Mouse (Mus musculus) heart, embryonic 10.5 days (tissue): ENCODE results near the gene Tax1bp3. TPM values are rescaled to one million over a fixed set of nuclear protein-coding genes. Genes with fewer than 3 reads are reported as not detected.

Experiments
- DNase-seq: peaks from one replicate; pipeline ENCODE4 v3.0.0-alpha.2; 2017; ENCODE audit warnings: low spot score
- H3K27ac ChIP-seq: fragments of 300-500 bp; sonication (generic); 2 replicates; pipeline ENCODE4 v1.5.1; 2016; ENCODE audit warnings: mild to moderate bottlenecking
- H3K27me3 ChIP-seq: fragments of 300-500 bp; sonication (generic); 2 replicates; pipeline ENCODE4 v1.6.1; 2016; ENCODE audit warnings: mild to moderate bottlenecking; ENCODE audit not compliant: poor library complexity, insufficient read depth, severe bottlenecking
- H3K36me3 ChIP-seq: fragments of 300-500 bp; sonication (generic); 2 replicates; pipeline ENCODE4 v1.6.1; 2016; ENCODE audit warnings: mild to moderate bottlenecking, moderate library complexity
- H3K4me1 ChIP-seq: fragments of 300-500 bp; sonication (generic); 2 replicates; pipeline ENCODE4 v1.6.1; 2016; ENCODE audit warnings: mild to moderate bottlenecking
- H3K4me3 ChIP-seq: fragments of 300-500 bp; sonication (generic); 2 replicates; pipeline ENCODE4 v1.5.1; 2016; ENCODE audit warnings: mild to moderate bottlenecking, moderate library complexity
- H3K9me3 ChIP-seq: fragments of 300-500 bp; sonication (generic); 2 replicates; pipeline ENCODE4 v1.6.1; 2016; ENCODE audit warnings: mild to moderate bottlenecking, moderate library complexity
- WGBS: fragments of 180-500 bp; shearing (Covaris S2); methylation state at CpG from one replicate; pipeline ENCODE4 v1.1.7; 2016; 5-methylcytosine and 5-hydroxymethylcytosine counted together
- polyA plus RNA-seq: library from polyadenylated mRNA; unstranded; fragments of >200 nt; fragmentation: Nextera tagmentation; extraction: Ambion mirVana; gene quantifications from 2 replicates; pipeline ENCODE4 v1.2.1, GENCODE M21; 2016

The Tax1bp3 gene
- polyA plus RNA-seq, result 249 and 253 TPM in 2 replicates

DNA sequence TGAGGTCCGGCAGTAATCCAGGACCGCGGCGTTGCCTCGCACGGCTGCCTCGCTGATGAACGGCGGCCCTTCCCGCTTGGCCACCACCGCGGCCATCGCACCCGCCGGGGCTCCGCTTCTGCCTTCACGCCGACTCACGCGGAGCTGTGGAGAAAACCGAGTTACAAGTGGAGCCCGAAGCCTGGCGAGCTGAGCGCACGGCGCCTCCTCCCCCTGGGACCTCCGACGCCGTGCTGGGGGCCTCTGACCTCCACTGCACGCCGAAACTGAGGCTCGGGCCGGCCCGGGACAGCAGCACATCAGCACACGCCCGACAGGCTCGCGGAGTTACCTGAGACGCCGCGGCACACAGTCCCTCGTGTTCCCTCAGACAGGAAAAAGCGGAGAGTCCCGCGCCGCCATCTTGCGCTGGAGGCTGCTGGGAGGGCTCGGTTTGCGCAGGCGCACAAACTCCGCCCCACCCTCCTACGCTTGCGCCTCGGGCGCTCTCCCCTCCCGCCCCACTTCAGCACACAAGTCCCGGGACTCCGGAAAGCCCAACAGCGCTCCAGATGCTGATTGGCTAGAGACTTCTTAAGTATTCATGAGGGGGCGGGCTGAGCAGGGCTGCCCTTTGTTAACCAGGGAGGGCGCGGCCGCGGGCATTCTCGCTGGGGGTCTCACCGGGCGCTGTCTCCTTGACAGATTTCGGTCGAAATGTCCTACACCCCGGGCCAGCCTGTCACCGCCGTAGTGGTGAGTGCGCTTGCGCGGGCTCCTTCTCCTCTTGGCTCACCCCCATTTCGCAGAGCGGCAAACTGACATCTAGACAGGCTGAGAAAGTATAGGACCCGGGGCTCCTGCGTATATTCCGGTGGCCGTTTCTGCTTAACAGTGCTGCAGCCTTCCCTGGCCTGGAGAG lies at the start of gene Tax1bp3, which contains the start of gene Emc6:
Gene Tax1bp3 (plus strand): TSS at position 476 of the 901 bp plus-strand sequence.
Gene Emc6 (minus strand): TSS at position 430 of the 901 bp plus-strand sequence.
- H3K27ac ChIP-seq, result peak within 1 kb of the TSS; percentile 97
- peak within 1 kb of the TSS; percentile 97 for H3K4me3 ChIP-seq
- under 1% methylated on average over 81 of the region's 81 CpGs for WGBS
- H3K27me3 ChIP-seq, result no peaks in the 10 kb centered on the region
- peak; percentile 99 for DNase-seq
- H3K4me1 ChIP-seq, result peaks cover 31% of the 10 kb centered on the region
- no peaks in the 10 kb centered on the region for H3K9me3 ChIP-seq
- H3K36me3 ChIP-seq, result peaks cover 36% of the 10 kb centered on the region

DNA sequence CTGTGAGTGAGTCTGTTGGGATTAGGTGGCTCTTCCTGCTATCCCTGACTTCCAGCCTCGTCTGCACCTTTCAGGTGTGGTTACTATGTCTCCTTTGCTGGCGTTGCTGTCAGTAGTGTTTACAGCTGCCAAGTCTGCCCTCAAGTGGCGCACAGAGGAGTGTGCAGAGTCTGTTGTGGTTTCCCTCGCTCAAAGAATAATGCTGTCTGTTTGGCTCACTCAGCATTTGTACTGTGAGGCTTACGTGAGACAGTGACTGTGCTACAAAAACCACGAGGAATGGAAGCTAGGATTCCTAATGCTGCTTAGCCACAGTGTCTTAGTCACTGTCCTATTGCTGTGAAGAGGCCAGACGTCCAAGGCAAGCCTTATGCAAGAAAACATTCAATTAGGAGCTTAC lies 45.9 kb upstream of the Tax1bp3 start:
- WGBS, result 77% methylated on average over 7 of the region's 7 CpGs
- Histone ChIP-seq H3K27me3 (no peaks in the 10 kb centered on the region), H3K4me1 (peaks cover 21% of the 10 kb centered on the region), H3K4me3 (no peak overlapping the region), H3K36me3 (peaks cover 29% of the 10 kb centered on the region), H3K27ac (no peak overlapping the region), H3K9me3 (no peaks in the 10 kb centered on the region)
- DNase-seq, result no peak

DNA sequence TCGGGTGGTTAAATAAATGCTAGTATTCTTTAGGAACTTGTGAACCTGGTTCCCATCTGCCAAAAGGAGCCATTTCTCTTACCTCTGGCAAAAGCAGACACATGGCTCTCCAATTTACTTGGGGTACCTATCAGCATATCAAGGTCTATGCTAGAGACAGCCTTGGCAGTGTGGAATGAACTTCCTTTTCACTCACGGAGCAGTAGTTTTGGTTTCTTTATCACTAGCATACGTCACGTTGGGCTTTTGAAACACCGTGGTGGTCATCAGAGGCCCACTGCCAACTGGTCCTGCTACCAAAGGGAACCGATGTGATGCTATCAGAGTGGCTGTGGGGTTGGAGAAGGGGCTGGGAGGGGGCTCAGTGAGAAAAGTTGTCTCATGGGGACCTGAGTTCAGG lies 43.9 kb upstream of the Tax1bp3 start:
- WGBS, result 93% methylated on average over 6 of the region's 6 CpGs

DNA sequence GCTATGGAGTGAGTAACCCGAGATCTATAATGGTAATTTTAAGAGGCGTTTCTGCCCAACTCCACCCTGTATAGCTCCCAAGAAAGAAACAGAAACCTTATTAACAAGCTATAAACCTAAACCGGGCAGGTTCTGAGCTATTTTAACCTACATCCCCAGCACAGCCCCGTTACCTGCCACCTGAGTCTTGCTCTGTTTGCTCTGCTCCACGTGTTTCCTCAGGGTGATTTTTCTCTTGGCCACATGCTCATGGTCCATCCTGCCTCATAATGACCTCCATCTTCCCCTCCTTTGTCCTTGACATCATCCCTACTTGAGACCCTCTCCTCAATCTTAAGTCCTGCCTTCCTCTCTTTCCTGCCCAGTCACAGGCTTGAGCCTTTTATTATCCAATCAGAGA lies 42.7 kb upstream of the Tax1bp3 start:
- 89% methylated on average over 5 of the region's 5 CpGs for WGBS
- H3K27me3 ChIP-seq, result no peaks in the 10 kb centered on the region
- H3K27ac ChIP-seq, result no peak overlapping the region
- H3K4me3 ChIP-seq, result no peak overlapping the region
- DNase-seq, result no peak
- no peaks in the 10 kb centered on the region for H3K9me3 ChIP-seq
- H3K36me3 ChIP-seq, result peaks cover 32% of the 10 kb centered on the region
- H3K4me1 ChIP-seq, result peaks cover 38% of the 10 kb centered on the region

More for the DNA sequence above, 43.9 kb upstream of the Tax1bp3 start:
- DNase-seq, result no peak
- Histone ChIP-seq H3K9me3 (no peaks in the 10 kb centered on the region), H3K36me3 (peaks cover 32% of the 10 kb centered on the region), H3K27ac (no peak overlapping the region), H3K4me3 (no peak overlapping the region), H3K27me3 (no peaks in the 10 kb centered on the region), H3K4me1 (peaks cover 38% of the 10 kb centered on the region)

DNA sequence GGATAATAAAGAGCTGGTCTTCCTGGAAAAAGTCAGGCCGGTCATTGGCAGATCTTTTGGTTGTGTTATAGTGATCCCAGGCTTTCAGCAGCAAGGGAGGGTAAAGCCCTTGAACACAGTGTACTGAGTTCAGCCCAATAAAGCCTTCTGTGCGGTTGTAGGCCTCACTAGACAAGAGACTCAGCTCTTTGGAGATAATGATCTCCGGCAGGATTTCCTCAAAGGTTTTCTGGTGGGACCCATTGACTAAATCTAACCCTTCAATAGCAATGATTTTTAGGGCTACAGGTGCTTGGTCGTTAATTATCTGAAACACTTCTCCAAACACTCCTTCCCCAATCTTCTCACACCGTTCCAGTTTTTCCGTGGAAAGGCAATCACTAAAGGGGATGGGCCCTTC lies 40.3 kb upstream of the Tax1bp3 start:
- WGBS, result 79% methylated on average over 6 of the region's 6 CpGs
- Histone ChIP-seq H3K4me1 (peaks cover 33% of the 10 kb centered on the region), H3K27ac (no peak overlapping the region), H3K36me3 (peaks cover 28% of the 10 kb centered on the region), H3K27me3 (no peaks in the 10 kb centered on the region), H3K4me3 (peak overlapping the region; percentile 83), H3K9me3 (no peaks in the 10 kb centered on the region)
- DNase-seq, result no peak

DNA sequence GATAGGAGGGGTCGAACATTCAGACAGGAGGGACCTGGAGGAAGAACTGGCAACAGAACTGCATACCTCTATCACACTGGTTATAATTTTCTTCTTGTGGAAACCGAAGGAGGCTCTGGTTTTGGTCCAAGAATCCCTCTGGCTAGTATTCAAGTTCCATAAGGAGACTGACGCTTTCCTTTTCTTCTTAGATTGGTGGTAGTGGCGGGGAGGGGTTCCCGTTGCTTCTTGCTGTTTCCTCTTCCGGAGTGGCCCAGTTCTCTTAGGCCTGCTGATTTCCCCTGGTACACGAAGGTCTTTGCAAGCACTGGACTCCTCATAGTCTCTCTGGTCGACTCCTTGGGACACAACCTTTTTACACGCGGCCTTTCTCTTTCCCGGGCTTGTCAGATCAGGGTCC lies 39.8 kb upstream of the Tax1bp3 start:
- peaks cover 33% of the 10 kb centered on the region for H3K4me1 ChIP-seq
- 40% methylated on average over 11 of the region's 11 CpGs for WGBS
- peak overlapping the region; percentile 88 for H3K27ac ChIP-seq
- peak overlapping the region; percentile 83 for H3K4me3 ChIP-seq
- H3K9me3 ChIP-seq, result no peaks in the 10 kb centered on the region
- no peaks in the 10 kb centered on the region for H3K27me3 ChIP-seq
- DNase-seq, result no peak
- peaks cover 26% of the 10 kb centered on the region for H3K36me3 ChIP-seq

DNA sequence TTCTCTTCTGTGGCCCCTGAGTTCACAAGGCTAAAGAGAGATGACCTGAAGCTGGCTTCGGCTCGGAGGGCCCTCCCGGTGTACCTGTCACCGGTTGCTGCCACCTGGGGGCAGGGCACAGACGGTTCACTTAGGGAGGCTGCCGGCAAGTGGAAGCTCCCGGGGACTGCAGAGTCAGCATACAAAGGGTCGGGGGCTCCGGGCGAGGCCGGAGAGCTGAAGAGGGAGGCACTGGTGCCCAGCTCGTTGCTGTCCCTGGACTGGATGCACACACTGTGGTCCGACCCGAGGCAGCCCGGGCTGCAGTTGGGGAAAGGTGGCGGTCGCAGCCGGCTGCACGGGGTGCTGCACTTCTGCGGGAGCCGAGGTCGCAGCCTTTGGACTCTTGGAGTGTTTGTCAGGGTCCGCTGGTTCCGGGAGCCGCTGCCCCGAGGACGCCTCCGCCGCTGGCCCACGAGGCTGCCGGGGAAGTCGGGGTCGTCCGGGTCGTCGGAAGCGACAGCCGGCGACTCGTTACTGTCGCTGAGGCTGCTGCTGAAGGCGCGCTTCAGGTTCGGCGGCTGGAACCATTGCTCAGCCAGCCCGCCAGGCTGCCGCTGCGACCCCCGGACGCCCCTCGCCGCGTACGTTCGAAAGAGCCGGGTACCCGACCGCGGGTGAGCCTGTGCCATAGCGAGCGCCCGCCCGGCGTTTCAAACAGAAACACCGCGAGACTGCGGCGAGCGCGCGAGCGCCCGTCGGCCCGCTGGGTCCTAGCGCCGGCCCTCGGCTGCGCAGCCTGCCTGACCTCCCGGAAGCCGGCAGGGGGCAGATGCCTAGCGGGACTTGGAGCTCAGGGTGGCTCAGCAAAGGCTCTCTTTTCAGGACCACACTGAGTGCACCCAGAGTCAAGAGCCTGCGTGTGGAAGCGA lies 39.0 kb upstream of the Tax1bp3 start, which contains the start of gene Haspin:
Gene Haspin (minus strand): TSS at position 704 of the 911 bp plus-strand sequence.
- Histone ChIP-seq H3K4me3 (peak within 1 kb of the TSS; percentile 83), H3K36me3 (peaks cover 19% of the 10 kb centered on the region), H3K9me3 (no peaks in the 10 kb centered on the region), H3K27ac (peak within 1 kb of the TSS; percentile 88), H3K27me3 (no peaks in the 10 kb centered on the region), H3K4me1 (peaks cover 33% of the 10 kb centered on the region)
- peak; percentile 95 for DNase-seq
- WGBS, result under 1% methylated on average over 84 of the region's 84 CpGs

GRCm38 (mm10) chr11:73144261-73144681 lies 32.6 kb upstream of the Tax1bp3 start:
- Histone ChIP-seq H3K4me1 (peaks cover 10% of the 10 kb centered on the region), H3K27me3 (no peaks in the 10 kb centered on the region), H3K27ac (peak overlapping the region; percentile 65), H3K9me3 (no peaks in the 10 kb centered on the region), H3K4me3 (no peak overlapping the region), H3K36me3 (no peaks in the 10 kb centered on the region)
- 58% methylated on average over 1 of the region's 1 CpGs for whole genome bisulfite sequencing
- no peak for DNase-seq

DNA sequence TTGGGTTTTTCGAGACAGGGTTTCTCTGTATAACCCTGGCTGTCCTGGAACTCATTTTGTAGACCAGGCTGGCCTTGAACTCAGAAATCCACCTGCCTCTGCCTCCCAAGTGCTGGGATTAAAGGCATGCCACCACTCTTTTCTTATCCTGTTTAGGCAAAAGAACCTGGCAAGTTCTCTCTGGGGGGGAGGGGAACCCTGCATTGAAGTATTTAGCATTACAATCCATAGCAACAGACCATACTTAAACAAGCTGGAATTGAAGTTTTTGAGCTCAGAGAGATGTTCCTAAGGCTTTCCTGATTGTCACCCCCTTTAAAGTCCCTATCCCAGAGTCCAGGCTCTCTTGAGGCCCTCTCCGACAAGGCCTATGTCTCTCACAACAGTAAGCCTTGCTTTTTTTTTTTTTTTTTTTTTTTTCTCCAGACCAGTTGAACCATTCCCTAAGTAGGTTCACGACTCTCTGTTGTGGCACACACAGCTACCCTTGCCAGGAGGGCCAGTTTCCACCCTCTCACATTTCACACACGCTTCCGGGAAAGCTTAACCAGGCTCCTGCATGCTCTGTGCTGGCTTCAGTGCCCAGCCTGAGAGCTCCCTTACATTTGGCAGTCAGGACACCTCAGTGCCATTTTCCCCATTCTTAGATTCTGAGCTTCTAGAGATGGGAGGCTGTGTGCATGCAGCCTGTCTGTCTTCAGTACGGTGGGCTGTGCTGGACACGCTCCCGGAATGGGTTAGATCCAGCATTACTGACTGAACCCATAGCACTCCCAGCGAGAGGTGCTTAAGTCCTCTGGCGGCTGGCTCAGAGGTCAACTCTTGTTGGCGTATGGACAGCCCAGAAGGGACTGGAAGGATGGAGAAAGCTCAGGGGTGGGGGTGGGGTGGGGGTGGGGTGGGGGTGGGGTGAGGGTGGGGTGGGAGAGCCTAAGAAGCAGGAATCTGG lies 30.6 kb upstream of the Tax1bp3 start:
- Histone ChIP-seq H3K27ac (no peak overlapping the region; the same call in 1 of the 2 replicates), H3K4me3 (no peak overlapping the region), H3K4me1 (peaks cover 10% of the 10 kb centered on the region), H3K36me3 (no peaks in the 10 kb centered on the region), H3K9me3 (no peaks in the 10 kb centered on the region), H3K27me3 (no peaks in the 10 kb centered on the region)
- DNase-seq, result no peak
- WGBS, result 54% methylated on average over 11 of the region's 11 CpGs

DNA sequence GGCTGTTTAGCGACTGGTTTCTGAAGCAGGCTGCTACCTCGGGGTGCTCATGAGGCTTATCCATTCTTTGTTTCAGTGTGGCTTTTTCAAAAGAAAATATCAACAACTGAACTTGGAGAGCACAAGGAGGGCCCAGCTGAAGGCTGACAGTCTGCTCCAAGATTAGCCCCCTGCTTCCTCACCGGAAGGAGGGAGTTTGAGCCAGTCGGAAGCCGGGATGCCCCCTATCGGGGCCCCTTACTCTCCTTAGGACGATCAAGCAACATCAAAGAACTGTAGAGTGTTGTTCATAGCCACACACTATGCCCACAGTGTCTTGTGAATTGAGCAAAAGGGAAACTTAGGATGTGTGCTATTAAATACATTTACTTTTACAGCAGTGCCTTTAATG lies 29.9 kb upstream of the Tax1bp3 start:
- peaks cover 10% of the 10 kb centered on the region for H3K4me1 ChIP-seq
- H3K27me3 ChIP-seq, result no peaks in the 10 kb centered on the region
- no peak overlapping the region; the same call in 1 of the 2 replicates for H3K27ac ChIP-seq
- H3K36me3 ChIP-seq, result no peaks in the 10 kb centered on the region
- no peaks in the 10 kb centered on the region for H3K9me3 ChIP-seq
- H3K4me3 ChIP-seq, result no peak overlapping the region
- DNase-seq, result no peak
- 43% methylated on average over 7 of the region's 7 CpGs for WGBS

GRCm38 (mm10) chr11:73148209-73148608 lies 28.7 kb upstream of the Tax1bp3 start:
- no peaks in the 10 kb centered on the region for H3K27me3 ChIP-seq
- H3K4me1 ChIP-seq, result peaks cover 10% of the 10 kb centered on the region
- DNase-seq, result no peak
- H3K36me3 ChIP-seq, result no peaks in the 10 kb centered on the region
- 76% methylated on average over 9 of the region's 9 CpGs for WGBS
- no peak overlapping the region for H3K4me3 ChIP-seq
- no peak overlapping the region for H3K27ac ChIP-seq
- H3K9me3 ChIP-seq, result no peaks in the 10 kb centered on the region

DNA sequence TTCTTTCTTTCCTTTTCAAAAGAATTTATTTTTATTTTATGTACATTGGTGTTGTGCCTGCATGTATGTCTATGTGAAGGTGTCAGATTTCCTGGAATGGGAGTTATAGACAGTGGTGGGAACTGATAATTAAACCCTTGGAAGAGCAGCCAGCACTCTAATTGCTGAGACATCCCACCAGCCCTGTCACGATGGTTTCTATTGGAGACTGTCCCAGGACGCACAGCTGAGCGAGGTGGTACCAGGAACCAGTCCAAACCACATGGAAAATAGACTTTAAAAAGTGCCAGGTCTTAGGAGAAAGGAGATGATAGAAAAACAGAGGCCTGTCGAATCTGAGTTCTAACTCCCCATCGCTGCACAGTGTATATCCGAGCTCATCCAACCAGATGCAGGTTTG lies 21.8 kb upstream of the Tax1bp3 start:
- no peak for DNase-seq
- Histone ChIP-seq H3K27ac (no peak overlapping the region), H3K9me3 (no peaks in the 10 kb centered on the region), H3K4me1 (peaks cover 2% of the 10 kb centered on the region), H3K4me3 (no peak overlapping the region), H3K36me3 (no peaks in the 10 kb centered on the region), H3K27me3 (peaks cover 48% of the 10 kb centered on the region)
- 70% methylated on average over 6 of the region's 6 CpGs for WGBS
